Mouse (Mus musculus): ENCODE measurements around the gene Stag1.

Stag1 gene

DNA sequence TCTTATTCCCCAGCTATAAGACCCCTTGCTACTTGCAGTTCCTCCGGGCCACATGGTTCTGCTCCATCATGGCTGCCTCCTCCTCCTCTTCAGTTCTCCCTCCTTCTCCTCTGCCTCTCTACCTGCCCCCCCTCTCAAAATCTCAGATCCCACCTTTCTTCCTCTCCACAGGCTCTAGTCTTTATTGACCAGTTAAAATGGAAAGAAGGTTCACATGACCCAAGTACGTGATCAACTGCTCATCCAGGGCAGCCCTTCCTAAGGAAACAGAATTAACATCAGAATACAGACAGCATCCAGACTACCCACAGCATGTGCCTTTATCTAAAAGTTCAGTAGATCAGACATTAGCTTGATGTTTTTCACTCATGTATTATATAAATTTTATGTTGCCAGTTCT is 371.9 kb downstream of the Stag1 start:
- no peak for DNase-seq

DNA sequence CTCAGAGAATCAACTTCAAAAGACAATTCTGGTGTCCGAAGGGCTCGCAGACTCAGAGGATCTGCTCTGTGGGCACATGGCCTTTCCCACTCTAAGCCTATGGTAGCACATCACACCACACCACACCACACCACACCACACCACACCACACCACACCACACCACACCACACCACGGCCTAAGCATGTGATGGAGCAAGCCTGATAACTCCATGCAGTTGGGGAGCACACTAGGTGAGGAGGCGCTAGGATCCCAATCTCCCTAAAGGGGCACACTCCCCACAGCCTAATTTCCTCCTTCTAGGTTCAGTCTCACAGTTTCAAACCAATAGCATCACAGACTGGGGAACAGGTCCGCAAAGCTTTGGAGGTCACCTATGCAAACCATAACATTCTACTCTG is 381.1 kb downstream of the Stag1 start:
- DNase-seq, result no peak

DNA sequence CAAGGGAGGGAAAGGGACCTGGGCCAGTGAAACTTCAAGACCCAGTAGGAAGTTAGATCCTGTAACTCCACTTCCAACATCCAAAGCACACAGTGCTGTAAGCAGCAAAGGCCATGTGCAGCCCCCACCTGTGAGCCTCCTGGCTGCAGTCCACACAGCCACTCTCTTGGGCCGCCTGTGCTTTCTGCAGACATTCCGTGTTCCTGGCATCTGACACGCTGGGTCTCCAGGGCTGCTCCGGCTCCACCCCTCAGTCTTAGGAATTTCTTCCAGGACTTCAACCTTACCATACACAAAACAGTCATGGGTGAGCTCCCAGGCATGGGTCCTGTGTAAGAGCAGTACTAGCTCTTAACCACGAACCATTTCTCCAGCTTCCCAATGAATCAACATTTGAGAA is 381.7 kb downstream of the Stag1 start:
- no peak for DNase-seq

DNA sequence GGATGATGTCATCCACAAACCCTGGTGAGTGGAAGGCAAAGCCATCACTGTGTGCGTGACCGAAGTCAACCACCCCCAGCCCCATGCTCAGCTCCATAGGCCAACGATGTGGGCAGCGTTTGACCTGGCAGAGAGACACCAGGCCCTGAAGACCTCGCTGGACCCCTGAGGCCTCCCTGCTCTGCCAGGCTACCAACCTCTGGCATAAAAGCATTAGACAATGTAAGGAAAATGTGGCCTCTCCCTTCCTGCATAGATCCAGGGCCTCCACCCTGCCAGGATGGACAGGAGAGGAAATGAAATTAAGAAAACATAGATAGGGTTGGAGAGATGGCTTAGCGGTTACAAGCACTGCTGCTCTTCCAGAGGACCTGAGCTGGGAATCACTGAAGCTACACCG is 385.2 kb downstream of the Stag1 start:
- DNase-seq, result no peak

DNA sequence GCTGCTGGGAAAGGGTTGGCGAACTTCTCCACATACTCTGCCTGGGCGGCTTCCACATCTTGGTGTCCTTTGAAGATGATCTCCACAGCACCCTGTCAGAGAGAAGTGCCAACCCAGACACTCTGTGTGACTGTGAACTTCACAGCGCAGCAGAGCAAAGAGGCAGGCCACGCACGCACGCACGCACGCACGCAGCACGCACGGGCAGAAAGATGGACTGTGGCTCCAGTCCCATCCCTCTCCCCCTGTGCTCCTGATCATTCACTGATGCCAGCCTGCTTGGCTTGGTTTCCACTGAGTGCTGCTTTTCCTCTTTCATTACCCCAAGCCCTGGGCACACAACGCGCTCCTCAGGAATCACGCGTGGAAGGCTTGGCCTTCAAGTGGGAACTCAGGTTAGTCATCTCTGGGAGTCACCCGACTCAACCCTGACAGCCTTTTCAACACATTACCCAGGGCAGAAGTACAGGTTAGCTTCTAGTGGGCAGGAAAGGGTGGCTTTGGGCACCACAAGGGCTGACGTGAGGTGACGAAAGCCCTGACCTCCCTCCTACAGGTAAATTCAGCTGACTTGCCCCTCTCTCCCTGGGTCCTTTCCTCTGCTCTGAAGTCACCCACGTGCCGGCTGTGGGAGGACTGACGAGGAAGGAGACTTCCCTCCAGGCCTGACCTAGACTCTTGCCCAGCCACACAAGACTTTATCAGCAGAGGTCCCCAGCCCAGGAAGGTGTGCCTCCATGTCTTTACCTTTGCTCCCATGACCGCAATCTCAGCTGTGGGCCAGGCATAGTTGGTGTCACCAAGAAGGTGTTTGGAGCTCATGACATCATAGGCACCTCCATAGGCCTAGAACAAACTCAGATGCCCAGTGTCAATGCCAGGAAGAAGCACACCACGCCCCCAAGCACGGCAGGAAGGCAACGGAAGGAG is 387.0 kb downstream of the Stag1 start:
- no peak for DNase-seq

DNA sequence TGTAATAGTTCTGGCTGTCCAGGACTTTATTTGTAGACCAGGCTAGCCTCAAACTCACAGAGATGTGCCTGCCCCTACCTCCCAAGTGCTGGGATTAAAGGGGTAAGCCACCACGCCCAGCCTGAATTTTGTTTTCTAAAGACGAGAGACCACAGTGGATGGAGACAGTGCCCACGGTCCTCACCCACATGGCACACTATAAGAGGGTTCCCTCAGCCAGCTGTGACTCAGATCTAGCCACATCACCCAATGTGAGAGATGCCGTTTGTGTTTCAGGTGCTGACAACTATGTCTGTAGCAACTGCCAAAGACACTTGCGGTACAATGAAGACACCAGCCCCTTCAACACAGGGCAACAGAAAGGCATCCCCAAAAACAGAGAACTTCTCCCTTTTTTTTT is 389.4 kb downstream of the Stag1 start:
- DNase-seq, result no peak

DNA sequence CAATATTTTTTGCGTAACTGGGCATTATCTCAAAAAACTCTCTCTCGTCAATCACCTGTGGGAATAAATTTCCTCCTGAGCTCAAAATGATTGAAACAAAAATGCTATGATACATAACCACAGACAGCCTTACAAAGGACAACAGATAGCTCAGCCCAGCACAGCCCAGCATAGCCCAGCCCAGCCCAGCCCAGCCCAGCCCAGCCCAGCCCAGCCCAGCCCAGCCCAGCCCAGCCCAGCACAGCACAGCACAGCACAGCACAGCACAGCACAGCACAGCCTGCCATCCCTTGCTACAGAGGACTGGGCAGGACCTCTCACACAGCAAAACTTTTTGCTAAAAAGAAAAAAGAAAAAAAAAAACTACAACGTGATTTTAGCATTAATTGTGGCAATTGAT is 390.3 kb downstream of the Stag1 start:
- DNase-seq, result no peak

DNA sequence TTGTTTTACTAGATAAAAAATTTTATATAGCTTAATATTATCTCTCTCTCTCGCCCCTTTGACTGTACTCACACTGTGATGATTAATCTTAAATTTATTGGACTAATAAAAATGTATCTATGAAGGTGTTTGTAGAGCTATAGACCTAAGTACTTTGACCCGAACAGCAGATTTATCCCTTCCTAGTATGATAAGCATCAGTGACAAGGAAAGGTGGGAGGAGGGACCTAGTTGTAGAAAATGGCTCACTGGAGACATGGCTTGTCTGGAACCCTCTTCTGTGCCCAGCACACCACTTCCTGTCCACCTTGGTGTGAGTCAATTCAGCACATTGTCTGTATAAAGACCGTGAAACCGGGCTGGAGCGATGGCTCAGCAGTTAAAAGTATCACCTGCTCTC is 393.0 kb downstream of the Stag1 start:
- DNase-seq, result no peak

DNA sequence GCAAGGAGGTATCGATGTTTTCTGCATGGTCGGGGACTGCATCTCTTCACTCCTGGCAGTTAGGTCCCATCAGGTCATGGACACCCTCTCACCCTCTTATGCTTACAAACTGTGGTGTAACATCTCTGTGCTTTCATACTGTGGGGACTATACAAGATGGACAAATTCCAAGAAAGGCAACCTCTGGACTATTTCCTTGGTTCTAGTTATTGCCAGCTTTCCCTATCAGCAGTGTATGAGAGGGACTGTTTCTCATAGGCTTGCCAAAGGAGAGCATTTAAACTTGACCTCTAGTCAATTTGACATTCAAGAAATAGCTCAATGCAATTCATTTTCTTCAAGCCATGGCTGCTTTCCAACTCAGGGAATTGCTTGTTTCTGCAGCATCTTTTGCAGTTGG is 393.7 kb downstream of the Stag1 start:
- no peak for DNase-seq

DNA sequence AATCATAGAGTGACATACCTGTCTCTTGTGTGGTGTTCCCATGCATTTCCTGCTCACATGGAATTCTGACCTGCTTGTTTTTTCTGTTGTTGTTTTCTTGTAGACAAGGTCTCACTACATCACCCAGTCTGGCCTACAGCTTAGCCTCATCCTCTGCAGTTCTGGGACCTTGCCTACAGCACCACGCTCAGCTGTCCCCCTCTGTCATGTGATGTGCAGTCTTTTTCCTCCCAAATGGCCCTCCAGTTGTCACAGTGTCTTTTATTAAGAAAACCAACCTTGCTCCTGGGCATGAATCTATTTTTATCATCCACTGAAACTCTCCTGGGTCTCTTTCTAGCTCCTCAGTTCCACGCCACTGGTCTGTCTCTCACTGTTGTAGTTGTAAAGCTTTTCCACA is 394.6 kb downstream of the Stag1 start:
- no peak for DNase-seq

DNA sequence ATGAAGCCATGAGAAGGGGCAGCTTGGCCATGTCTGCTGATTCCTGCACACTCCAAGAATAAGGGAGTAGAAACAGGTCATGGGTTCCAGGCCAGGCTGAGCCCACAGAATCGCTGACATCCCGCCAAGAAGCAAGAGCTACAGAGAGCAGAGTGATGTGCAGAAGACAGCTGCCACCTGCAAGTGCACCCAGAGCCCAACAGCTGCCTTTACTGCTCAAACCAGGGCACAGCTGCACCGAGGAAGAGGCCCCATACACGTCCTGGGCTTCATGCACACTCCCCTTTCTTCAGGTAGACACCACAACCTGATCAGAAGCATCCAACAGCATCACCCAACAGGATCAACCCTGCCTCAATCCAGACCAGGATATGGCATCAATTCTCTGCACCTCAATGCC is 396.3 kb downstream of the Stag1 start:
- DNase-seq, result no peak

DNA sequence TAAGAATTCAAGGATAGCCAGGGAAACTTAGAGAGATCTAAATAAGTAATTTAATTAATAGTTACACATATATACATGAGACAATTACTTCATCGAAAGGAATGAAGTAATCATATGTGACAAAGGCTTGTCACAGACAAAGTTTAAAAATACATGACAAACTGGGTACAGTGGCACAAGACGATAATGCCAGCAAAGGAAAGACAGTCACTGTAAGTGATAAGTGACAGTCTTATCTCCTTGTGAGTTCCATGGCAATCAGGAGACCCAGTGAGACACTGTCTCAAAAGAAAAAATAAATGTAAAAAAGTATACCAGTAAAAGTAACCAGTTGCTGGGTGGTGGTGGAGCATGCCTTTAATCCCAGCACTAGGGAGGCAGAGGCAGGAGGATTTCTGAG is 399.5 kb downstream of the Stag1 start:
- no peak for DNase-seq

DNA sequence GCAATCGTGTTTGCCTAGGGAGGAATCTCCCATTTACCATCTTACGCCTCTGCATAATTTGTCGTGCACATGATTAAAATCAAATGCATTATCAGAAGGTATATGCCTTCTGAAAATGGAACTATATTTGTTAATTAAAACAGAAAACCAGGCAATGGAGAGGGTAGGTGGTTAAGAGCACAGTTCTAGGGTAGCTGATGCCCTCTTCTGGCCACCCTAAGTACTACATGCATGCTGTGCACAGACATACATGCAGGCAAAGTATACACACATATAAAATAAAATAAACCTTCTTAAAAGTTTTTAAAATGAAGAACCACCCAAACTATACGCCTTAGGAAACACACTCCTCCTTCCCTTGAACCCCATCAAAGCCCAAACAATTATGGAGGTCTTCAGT is 404.5 kb downstream of the Stag1 start:
- peak; percentile 37 for DNase-seq

DNA sequence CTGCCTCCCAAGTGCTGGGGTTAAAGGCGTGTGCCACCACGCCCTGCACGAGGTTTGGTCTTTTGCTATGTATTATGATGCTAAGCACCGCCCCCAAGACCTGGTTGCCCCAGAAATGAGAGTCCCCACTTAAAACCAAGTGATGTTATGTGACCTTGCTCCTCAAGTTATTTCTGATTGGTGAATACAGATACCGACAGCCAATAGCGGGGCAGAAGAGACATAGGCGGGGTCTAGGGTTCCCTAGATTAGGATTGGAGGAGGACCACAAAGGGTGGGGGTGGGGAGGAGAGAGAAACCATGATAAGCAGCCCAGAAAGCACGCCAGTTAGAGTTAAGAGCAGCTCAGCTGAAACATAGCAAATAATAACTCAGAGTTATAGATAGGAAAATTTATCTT is 405.2 kb downstream of the Stag1 start:
- no peak for DNase-seq

DNA sequence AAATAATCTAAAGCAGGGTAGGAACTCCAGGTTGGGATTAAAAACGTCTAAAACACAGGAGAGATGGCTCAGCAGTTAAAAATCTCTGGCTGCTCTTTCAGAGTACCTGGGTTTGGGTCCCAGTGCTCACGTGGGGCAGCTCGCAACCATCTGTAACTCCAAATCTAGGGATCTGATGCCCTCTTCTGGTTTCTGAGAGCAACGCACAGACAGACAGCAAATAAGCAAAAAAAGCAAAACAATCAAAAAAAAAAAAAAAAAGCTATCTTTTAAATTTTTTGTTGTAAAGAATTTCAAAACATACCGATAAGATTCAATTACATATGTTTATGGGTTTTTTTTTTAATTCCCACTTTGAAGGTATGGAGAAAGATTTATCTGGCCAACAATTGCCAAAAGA is 405.7 kb downstream of the Stag1 start:
- no peak for DNase-seq

DNA sequence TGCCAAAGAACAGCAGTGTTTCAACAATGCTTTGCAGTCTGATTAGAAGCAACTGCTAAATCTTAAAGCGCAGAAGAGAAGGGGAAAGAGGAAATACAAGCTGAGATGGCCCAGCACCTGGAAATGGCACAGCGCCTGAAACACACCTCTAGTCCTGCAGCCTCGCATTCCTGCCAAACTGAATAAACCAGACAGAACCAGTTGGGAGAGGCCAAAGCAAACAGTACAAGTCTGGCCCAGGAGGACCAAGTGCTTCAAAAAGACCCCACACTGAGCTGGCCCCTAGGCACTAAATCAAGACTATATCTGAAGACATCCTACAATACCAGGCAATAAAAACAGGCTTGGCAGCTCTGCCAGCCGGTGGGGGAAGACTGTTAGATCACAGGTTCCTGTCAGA is 408.3 kb downstream of the Stag1 start:
- DNase-seq, result peak; percentile 46
